Mouse (Mus musculus) bone marrow, adult 2 months (tissue): ENCODE data around the gene Col13a1.

ENCODE experiments used
- CTCF ChIP-seq: fragments of 200-500 bp; IDR thresholded peaks from 2 replicates; pipeline ENCODE4 v1.5.1; 2011; ENCODE audit warnings: low read length, control low read depth; ENCODE audit not compliant: control insufficient read depth, insufficient read depth
- POLR2A ChIP-seq: fragments of 200-500 bp; IDR thresholded peaks from 2 replicates; pipeline ENCODE4 v1.6.1; 2011; ENCODE audit warnings: low read depth, mild to moderate bottlenecking, control low read depth, low read length, borderline replicate concordance; ENCODE audit not compliant: control insufficient read depth

DNA sequence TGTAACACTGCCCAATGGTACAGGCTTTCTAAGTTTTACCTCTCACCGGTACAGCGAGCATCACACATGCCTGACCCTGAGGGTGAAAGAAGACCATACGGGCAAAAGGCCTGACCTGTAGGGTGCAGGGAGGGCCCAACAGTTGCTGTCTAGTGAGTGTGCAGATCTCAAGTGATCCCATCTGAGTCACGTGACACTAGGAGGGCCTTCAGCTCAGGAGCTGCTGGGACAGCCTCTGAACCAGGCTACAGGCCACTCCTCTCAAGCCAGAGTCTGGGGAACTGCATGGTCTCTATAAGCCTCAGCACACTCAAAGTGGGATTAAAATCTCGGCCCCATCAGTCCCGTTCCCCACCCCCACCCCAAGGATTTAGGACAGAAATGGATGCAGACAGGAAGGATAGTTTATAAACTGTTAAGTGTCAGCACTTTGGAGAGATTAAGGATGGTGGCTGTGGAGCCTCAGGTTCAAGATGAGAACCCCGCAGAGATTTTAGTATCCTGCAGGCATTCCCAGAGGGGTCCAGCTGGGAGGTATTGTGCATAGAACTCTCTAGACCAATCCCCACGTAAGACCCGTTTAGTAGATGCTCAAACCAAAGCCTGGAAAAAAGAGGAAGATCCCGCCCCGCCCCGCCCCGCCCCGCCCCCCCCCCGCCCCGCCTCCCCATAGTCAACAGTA lies 40.6 kb upstream of the Col13a1 start:
- TF ChIP-seq POLR2A, result no peak
- TF ChIP-seq CTCF, result no peak
